Mouse (Mus musculus): ENCODE results near the gene F2rl1. TPM values are rescaled to one million over a fixed set of nuclear protein-coding genes. Genes with fewer than 3 reads are reported as not detected.

Gene F2rl1
- polyA plus RNA-seq (2012; fragmentation: generic; extraction: Trizol): not detected

GRCm38 (mm10) chr13:95524674-95525491 lies at the start of gene F2rl1:
Gene F2rl1 (minus strand): TSS chr13:95525227.
- Histone ChIP-seq H3K27me3 (ENCODE audit: control insufficient read depth, insufficient read depth, insufficient read length) (no peaks in the 10 kb centered on the region), H3K4me3 (no peak within 1 kb of the TSS), H3K36me3 (ENCODE audit: control insufficient read depth, insufficient read depth) (no peaks in the 10 kb centered on the region), H3ac (ENCODE audit: control insufficient read depth, insufficient read length) (no peak within 1 kb of the TSS), H3K4me2 (ENCODE audit: low read depth) (no peak within 1 kb of the TSS), H3K79me2 (ENCODE audit: control insufficient read depth, insufficient read depth) (no peaks in the 10 kb centered on the region)
- TF ChIP-seq MYOD1 (IDR thresholded peaks at IDR 0.05; ENCODE audit: control insufficient read depth in 1 of 3, insufficient read length in 2 of 3, low read depth in 2 of 3) (peak in 1 of 3 experiments; percentile 74), MAX (IDR thresholded peaks at IDR 0.05; ENCODE audit: low read depth) (no peak), MYOG (IDR thresholded peaks at IDR 0.05; ENCODE audit: control insufficient read depth in 1 of 3, insufficient read depth in 1 of 3, insufficient read length in 2 of 3, low read depth in 2 of 3) (peak in 1 of 3 experiments; percentile 43)

GRCm38 (mm10) chr13:95570877-95571276 lies 45.9 kb upstream of the F2rl1 start:
- no peak overlapping the region for H3K4me2 ChIP-seq (ENCODE audit: low read depth)
- H3K36me3 ChIP-seq (ENCODE audit: control insufficient read depth, insufficient read depth): no peaks in the 10 kb centered on the region
- no peaks in the 10 kb centered on the region for H3K79me2 ChIP-seq (ENCODE audit: control insufficient read depth, insufficient read depth)
- no peak overlapping the region for H3ac ChIP-seq (ENCODE audit: control insufficient read depth, insufficient read length)
- TF ChIP-seq POLR2AphosphoS2 (IDR thresholded peaks at IDR 0.05; ENCODE audit: insufficient read length, low read depth) (no peak), TCF12 (IDR thresholded peaks at IDR 0.05; ENCODE audit: insufficient read depth, poor library complexity, severe bottlenecking) (no peak), TCF3 (IDR thresholded peaks at IDR 0.05; ENCODE audit: insufficient read length, low read depth) (no peak), MAX (IDR thresholded peaks at IDR 0.05; ENCODE audit: low read depth) (no peak), E2F4 (IDR thresholded peaks at IDR 0.05; ENCODE audit: insufficient read depth) (no peak)
- H3K4me3 ChIP-seq: no peak overlapping the region
- no peaks in the 10 kb centered on the region for H3K27me3 ChIP-seq (ENCODE audit: control insufficient read depth, insufficient read depth, insufficient read length)

- TF ChIP-seq E2F4 (IDR thresholded peaks at IDR 0.05; ENCODE audit: insufficient read depth) (no peak), TCF12 (IDR thresholded peaks at IDR 0.05; ENCODE audit: insufficient read depth, poor library complexity, severe bottlenecking) (no peak), POLR2A (IDR thresholded peaks at IDR 0.05; ENCODE audit: insufficient read length, low read depth) (no peak), MAX (IDR thresholded peaks at IDR 0.05; ENCODE audit: low read depth) (no peak), MYOD1 (IDR thresholded peaks at IDR 0.05; ENCODE audit: control insufficient read depth in 1 of 3, insufficient read length in 2 of 3, low read depth in 2 of 3) (no peak), CEBPB (IDR thresholded peaks at IDR 0.05; ENCODE audit: insufficient read depth, poor library complexity, severe bottlenecking) (no peak), REST (IDR thresholded peaks at IDR 0.05; ENCODE audit: insufficient read depth, insufficient read length) (no peak), POLR2AphosphoS2 (IDR thresholded peaks at IDR 0.05; ENCODE audit: insufficient read length, low read depth) (no peak), MYOG (IDR thresholded peaks at IDR 0.05; ENCODE audit: control insufficient read depth in 1 of 3, insufficient read depth in 1 of 3, insufficient read length in 2 of 3, low read depth in 2 of 3) (no peak), USF1 (IDR thresholded peaks at IDR 0.05; ENCODE audit: low read depth) (no peak), SRF (IDR thresholded peaks at IDR 0.05; ENCODE audit: control insufficient read depth, insufficient read length, low read depth) (no peak), TCF3 (IDR thresholded peaks at IDR 0.05; ENCODE audit: insufficient read length, low read depth) (no peak)
- Histone ChIP-seq H3ac (ENCODE audit: control insufficient read depth, insufficient read length) (no peak overlapping the region), H3K4me2 (ENCODE audit: low read depth) (no peak overlapping the region), H3K36me3 (ENCODE audit: control insufficient read depth, insufficient read depth) (no peaks in the 10 kb centered on the region), H3K27me3 (ENCODE audit: control insufficient read depth, insufficient read depth, insufficient read length) (no peaks in the 10 kb centered on the region), H3K79me2 (ENCODE audit: control insufficient read depth, insufficient read depth) (no peaks in the 10 kb centered on the region), H3K4me3 (no peak overlapping the region)
Observed at GRCm38 (mm10) chr13:95569326-95569725, 44.3 kb upstream of the F2rl1 start.

- no peak for TF ChIP-seq MAX (IDR thresholded peaks at IDR 0.05; ENCODE audit: low read depth)
- no peak for TF ChIP-seq CEBPB (IDR thresholded peaks at IDR 0.05; ENCODE audit: insufficient read depth, poor library complexity, severe bottlenecking)
- TF ChIP-seq POLR2AphosphoS2 (IDR thresholded peaks at IDR 0.05; ENCODE audit: insufficient read length, low read depth): no peak
- TF ChIP-seq REST (IDR thresholded peaks at IDR 0.05; ENCODE audit: insufficient read depth, insufficient read length): no peak
- TF ChIP-seq MYOD1 (IDR thresholded peaks at IDR 0.05; ENCODE audit: control insufficient read depth in 1 of 3, insufficient read length in 2 of 3, low read depth in 2 of 3): no peak
- no peak for TF ChIP-seq E2F4 (IDR thresholded peaks at IDR 0.05; ENCODE audit: insufficient read depth)
- TF ChIP-seq MYOG (IDR thresholded peaks at IDR 0.05; ENCODE audit: control insufficient read depth in 1 of 3, insufficient read depth in 1 of 3, insufficient read length in 2 of 3, low read depth in 2 of 3): no peak
- TF ChIP-seq TCF12 (IDR thresholded peaks at IDR 0.05; ENCODE audit: insufficient read depth, poor library complexity, severe bottlenecking): no peak
- no peak for TF ChIP-seq SRF (IDR thresholded peaks at IDR 0.05; ENCODE audit: control insufficient read depth, insufficient read length, low read depth)
- no peak for TF ChIP-seq USF1 (IDR thresholded peaks at IDR 0.05; ENCODE audit: low read depth)
- TF ChIP-seq TCF3 (IDR thresholded peaks at IDR 0.05; ENCODE audit: insufficient read length, low read depth): no peak
- no peak for TF ChIP-seq POLR2A (IDR thresholded peaks at IDR 0.05; ENCODE audit: insufficient read length, low read depth)
- Histone ChIP-seq H3K4me2 (ENCODE audit: low read depth) (no peak overlapping the region), H3K79me2 (ENCODE audit: control insufficient read depth, insufficient read depth) (no peaks in the 10 kb centered on the region), H3K4me3 (no peak overlapping the region), H3K36me3 (ENCODE audit: control insufficient read depth, insufficient read depth) (no peaks in the 10 kb centered on the region), H3ac (ENCODE audit: control insufficient read depth, insufficient read length) (no peak overlapping the region), H3K27me3 (ENCODE audit: control insufficient read depth, insufficient read depth, insufficient read length) (no peaks in the 10 kb centered on the region)
Observed at GRCm38 (mm10) chr13:95568336-95568735, 43.3 kb upstream of the F2rl1 start.
